Mouse (Mus musculus) lung, adult 2 months (tissue): ENCODE results near the gene Gspt2. TPM values are rescaled to one million over a fixed set of nuclear protein-coding genes. Genes with fewer than 3 reads are reported as not detected.
"Not testable (repeated sequence)": the region's sequence is repeated elsewhere in the genome, so short reads cannot be mapped to it uniquely, and the experiment has no call there.

Source experiments
- DNase-seq: peaks from one replicate; pipeline ENCODE4 v3.0.0; 2022
- H3K4me1 ChIP-seq: fragments of 200-500 bp; 2 replicates; pipeline ENCODE4 v1.6.1; 2011; ENCODE audit warnings: low read length; ENCODE audit not compliant: control insufficient read depth, insufficient read depth
- H3K4me3 ChIP-seq: fragments of 200-500 bp; replicated peaks from 2 replicates; pipeline ENCODE3; 2011; ENCODE audit warnings: low read depth, mild to moderate bottlenecking, control low read depth, low read length; ENCODE audit errors: extremely low read depth
- CTCF ChIP-seq: fragments of 200-500 bp; IDR thresholded peaks from 2 replicates; pipeline ENCODE4 v1.5.1; 2011; ENCODE audit warnings: mild to moderate bottlenecking, low read length, control low read depth; ENCODE audit not compliant: insufficient read depth
- POLR2A ChIP-seq: fragments of 200-500 bp; IDR thresholded peaks from 2 replicates; pipeline ENCODE4 v1.6.1; 2011; ENCODE audit warnings: low read depth, mild to moderate bottlenecking, control low read depth, low read length, borderline replicate concordance; ENCODE audit errors: extremely low read depth
- WGBS: fragments of 180-500 bp; shearing (Covaris S2); methylation state at CpG from one replicate; pipeline ENCODE4 v1.1.7; 2018; 5-methylcytosine and 5-hydroxymethylcytosine counted together
- polyA plus RNA-seq: library from polyadenylated mRNA; depleted of rRNA; stranded (reverse); fragments of >200 nt; gene quantifications from 2 replicates; pipeline ENCODE4 v1.2.3, GENCODE M21; 2012; rRNA removed

Gene Gspt2
- 1.4 and 1.6 TPM in 2 replicates for polyA plus RNA-seq

DNA sequence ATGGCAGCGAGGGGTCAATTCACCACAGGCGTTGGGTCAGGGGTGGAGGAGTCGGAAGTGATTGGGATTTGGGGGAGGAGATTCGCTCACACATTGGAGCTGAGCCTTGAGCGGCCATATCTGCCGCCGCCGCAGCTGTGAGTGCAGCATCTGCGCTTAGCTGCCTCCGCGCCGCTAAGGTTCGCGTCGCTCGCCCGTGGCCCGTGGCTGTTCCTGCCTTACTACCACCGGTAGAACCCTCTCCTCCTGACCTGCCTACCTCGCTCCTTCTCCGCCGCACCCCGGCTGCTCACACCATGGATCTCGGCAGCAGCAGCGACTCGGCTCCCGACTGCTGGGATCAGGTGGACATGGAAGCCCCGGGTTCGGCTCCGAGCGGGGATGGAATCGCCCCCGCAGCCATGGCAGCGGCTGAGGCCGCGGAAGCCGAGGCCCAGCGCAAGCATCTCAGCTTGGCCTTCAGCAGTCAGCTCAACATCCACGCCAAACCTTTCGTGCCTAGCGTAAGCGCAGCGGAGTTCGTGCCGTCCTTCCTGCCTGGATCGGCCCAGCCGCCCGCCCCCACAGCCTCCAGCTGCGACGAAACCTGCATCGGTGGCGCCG, at the start of gene Gspt2:
Gene Gspt2, plus strand, starts transcription at position 109 of the 603 bp plus-strand sequence.
- Histone ChIP-seq H3K4me1 (no peaks in the 10 kb centered on the region), H3K4me3 (peak within 1 kb of the TSS; percentile 71)
- WGBS, result 20% methylated on average over 53 of the region's 53 CpGs
- peak; percentile 8 for DNase-seq
- TF ChIP-seq CTCF, result no peak
- peak; percentile 54; the same call in 1 of the 2 replicates for TF ChIP-seq POLR2A

DNA sequence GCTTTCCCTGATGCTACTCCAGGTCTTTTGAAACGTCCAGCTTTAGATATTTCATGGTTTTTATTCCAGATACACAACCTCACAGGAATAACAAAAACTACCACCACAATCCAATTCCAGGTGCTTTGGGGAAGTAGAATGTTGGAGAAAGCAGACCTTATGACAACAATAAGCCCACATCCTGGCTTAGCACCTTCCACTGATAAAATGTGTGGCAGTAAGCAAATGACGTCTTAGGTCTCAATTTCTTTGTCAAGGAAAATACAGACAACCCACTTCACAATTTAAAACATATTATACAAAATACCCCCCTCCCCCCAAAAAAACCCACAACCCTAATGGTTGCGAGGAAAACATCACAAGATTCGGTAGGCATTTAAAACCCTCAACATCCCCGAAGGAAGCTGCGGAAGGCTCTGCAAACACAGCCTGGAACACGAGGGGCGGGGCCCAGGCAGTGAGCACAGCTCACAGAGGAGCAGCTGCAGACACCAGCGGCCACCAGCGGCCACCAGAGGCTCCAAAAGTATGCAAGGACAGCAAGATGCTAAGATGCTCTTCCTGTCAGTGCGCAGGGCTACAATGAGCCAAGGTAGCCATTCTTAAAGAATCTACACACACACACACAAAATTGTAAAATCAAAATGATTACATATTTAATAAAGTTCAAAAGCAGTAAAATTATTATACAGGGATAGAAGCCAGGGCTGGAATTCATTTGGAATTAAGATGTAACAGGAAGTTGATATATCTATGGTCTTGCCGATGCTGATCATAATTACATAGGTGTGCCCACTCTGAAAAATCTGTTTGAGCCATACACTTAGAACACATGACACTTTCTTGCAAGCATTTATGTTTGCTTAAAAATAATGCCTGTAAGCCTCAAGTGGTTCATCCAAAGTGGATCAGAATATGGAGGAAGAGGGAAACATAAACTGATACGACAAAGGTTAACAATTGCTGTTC, 10.8 kb upstream of the Gspt2 start:
- no peaks in the 10 kb centered on the region for H3K4me1 ChIP-seq
- DNase-seq, result no peak
- TF ChIP-seq POLR2A (no peak), CTCF (no peak)
- WGBS, result 38% methylated on average over 13 of the region's 13 CpGs
- H3K4me3 ChIP-seq, result no peak overlapping the region

DNA sequence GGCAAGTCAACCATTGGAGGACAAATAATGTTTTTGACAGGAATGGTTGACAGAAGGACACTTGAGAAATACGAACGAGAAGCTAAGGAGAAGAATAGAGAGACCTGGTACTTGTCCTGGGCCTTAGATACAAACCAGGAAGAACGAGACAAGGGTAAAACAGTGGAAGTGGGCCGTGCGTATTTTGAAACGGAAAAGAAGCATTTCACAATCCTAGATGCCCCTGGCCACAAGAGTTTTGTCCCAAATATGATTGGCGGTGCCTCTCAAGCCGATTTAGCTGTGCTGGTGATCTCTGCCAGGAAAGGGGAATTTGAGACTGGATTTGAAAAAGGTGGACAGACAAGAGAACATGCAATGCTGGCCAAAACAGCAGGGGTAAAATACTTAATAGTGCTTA, 1.0 kb downstream of the Gspt2 start:
- no peak for TF ChIP-seq CTCF
- no peak for TF ChIP-seq POLR2A
- WGBS, result 79% methylated on average over 8 of the region's 8 CpGs
- Histone ChIP-seq H3K4me1 (no peaks in the 10 kb centered on the region), H3K4me3 (no peak overlapping the region)
- DNase-seq, result no peak

DNA sequence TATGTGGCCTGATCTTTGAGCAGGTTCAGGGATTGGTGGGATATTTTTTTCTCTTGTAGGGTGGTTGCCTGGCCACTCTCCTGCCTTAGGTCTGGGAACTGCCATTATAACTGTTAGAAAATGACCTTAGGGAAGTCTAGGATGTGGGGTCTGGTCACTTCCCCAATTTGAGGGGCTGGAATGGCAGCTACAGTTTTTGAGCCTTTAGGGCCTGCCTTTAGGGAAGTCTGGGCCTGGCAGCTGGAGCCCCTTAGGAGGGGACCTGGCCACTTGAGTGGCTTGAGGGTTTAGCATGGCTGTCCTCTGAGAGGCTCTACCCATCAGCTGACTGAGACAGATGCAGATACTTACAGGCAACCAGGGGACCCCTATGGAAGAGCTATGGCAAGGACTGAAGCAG, 12.7 kb downstream of the Gspt2 start:
- TF ChIP-seq POLR2A (no peak), CTCF (no peak)
- DNase-seq, result no peak
- Histone ChIP-seq H3K4me3 (no peak overlapping the region), H3K4me1 (no peaks in the 10 kb centered on the region)

DNA sequence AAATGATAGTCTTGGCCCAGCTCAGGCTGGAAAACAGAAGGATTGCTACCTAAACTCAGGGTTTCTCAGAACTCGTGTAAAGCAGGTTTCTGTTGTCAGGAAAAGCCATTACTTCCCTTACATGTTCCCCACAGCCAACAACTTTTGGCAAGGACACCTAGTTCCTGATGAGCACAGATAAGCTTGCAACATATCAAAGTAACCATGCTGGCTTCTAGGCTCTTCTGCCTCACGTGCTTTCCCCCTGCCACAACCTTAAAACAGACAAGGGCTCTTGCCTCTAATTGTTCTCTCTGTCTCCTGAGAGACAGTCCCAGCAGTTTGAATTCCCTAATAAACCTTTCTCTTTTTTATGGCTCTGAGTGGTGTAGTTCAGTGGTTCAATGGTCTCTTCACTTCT, 21.9 kb downstream of the Gspt2 start:
- TF ChIP-seq CTCF (no peak), POLR2A (no peak)
- Histone ChIP-seq H3K4me3 (no peak overlapping the region), H3K4me1 (no peaks in the 10 kb centered on the region)
- 29% methylated on average over 2 of the region's 2 CpGs for WGBS
- no peak for DNase-seq

DNA sequence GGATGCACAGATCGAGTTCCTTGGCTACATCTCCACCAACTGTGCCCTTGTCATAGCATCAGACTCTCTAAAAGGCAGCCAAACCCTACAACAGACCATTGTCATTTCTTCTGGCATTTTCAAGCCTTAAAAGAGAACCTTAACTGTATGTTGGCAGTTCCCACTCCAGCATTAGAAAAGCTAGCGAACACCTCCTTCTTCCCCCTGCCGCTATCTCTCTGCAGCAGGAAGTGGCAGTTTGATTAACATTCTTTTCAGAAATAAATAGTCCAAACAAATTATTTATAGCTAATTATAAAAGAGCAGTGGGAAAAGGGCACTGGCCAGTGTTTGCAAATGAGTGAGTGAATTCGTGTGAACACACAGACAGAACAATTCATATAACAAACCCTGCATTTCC, 34.9 kb downstream of the Gspt2 start:
- no peak for TF ChIP-seq POLR2A
- no peak for TF ChIP-seq CTCF
- WGBS, result 56% methylated on average over 4 of the region's 4 CpGs
- no peak overlapping the region for H3K4me3 ChIP-seq
- no peak for DNase-seq
- no peaks in the 10 kb centered on the region for H3K4me1 ChIP-seq

DNA sequence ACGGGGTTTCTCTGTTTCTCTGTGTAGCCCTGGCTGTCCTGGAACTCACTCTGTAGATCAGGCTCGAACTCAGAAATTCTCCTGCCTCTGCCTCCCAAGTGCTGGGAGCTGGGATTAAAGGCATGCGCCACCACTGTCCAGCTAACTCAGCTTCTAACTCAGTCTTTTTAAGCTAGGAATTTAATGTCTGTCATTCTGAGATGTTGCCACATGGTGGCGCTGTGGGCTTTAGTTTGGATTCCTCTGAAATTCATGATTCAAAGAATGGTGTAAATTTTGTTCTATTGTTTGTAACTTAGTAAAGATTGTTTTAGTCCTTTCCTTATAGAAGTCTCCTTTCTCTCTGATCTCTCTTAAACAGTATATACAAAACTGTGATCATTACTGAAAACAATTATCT, 39.1 kb downstream of the Gspt2 start:
- no peak for TF ChIP-seq POLR2A
- 0 out of 2 replicates have a peak, but pooled peaks have one; percentile 6 for TF ChIP-seq CTCF
- H3K4me1 ChIP-seq, result no peaks in the 10 kb centered on the region
- DNase-seq, result peak; percentile 31
- WGBS, result 45% methylated on average over 4 of the region's 4 CpGs
- H3K4me3 ChIP-seq, result no peak overlapping the region

DNA sequence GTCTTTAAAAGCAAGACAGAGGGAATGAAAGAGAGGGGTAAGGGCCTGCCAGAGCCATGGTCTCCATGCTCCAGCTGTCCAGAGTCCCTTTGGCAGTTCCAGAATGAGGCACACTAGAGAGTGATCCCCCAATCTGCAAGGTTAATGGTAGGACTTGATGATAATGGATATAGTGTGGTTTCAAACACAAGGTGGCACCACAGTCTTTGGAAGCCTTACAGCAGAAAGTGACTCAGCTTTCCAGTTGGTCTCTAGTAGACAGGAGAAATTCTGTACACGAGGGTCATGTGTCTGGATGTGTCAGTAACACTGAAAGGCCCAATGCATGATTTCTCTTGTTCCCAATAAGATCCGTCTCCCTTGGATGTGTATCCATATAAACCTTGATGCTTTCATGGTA, 45.7 kb downstream of the Gspt2 start:
- DNase-seq, H3K4me1 ChIP-seq, H3K4me3 ChIP-seq: not testable (repeated sequence)
- no CpG with 5 or more reads among the region's 2 CpGs for WGBS

DNA sequence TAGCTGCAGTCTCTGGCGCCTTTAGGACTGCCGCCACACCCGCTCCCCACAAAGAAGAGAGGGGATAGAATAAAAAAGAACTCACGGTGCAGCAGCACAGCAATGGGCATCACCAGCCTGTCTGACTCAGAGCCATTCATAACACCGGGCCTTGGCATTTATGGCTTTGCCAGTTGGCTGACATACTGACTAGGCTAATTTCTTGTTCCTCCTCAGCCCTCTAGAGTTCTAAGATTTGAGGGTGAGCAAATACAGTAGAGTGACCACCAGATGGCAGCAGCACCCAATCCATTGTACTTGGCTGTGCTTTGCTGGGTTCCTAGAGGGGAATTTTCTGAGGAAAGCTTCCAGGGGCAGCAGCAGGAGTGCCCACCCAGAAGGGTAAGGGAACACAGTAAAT, 53.7 kb downstream of the Gspt2 start:
- peak; percentile 2 for DNase-seq
- not testable (repeated sequence) for H3K4me1 ChIP-seq, H3K4me3 ChIP-seq
- 82% methylated on average over 5 of the region's 5 CpGs for WGBS

Other genes starting within 250 kb of the Gspt2 start
- gene Maged1, start 93.9 kb upstream of the Gspt2 start, polyA plus RNA-seq, result 148 and 168 TPM in 2 replicates
- 3.7 and 4.9 TPM in 2 replicates for gene Zxdb, start 88.5 kb downstream of the Gspt2 start, polyA plus RNA-seq